Mouse (Mus musculus): ENCODE results near the gene Mrfap1. TPM values are rescaled to one million over a fixed set of nuclear protein-coding genes. Genes with fewer than 3 reads are reported as not detected.

Gene Mrfap1
- total RNA-seq, 2 experiments from 2014 or later: 218 to 221 TPM

Other genes starting within 250 kb of the Mrfap1 start
- gene Tbc1d14, start 203.5 kb downstream of the Mrfap1 start, total RNA-seq (2021): 10 to 100 TPM; 10.4 to 13.3 TPM
- gene D5Ertd579e, start 100.7 kb downstream of the Mrfap1 start, total RNA-seq (2021): 10 to 100 TPM; 70.4 to 74.0 TPM
- 1 to 10 TPM; 6.7 to 7.8 TPM for gene Bloc1s4, start 48.1 kb downstream of the Mrfap1 start, total RNA-seq (2021)
- 1 to 10 TPM; 3.6 to 4.1 TPM for gene Man2b2, start 33.9 kb upstream of the Mrfap1 start, total RNA-seq (2021)
- under 1 TPM; 0.23 to 0.32 TPM for gene Ppp2r2c, start 71.7 kb upstream of the Mrfap1 start, total RNA-seq (2021)
- 10 to 100 TPM; 56.1 to 56.5 TPM for gene Wfs1, start 192.4 kb upstream of the Mrfap1 start, total RNA-seq (2021)

Data from gastrocnemius, postnatal 36 days (tissue).